Mouse (Mus musculus) embryo, embryonic 10 days (tissue): ENCODE results near the gene Pak3.
"Not testable (repeated sequence)": the region's sequence is repeated elsewhere in the genome, so short reads cannot be mapped to it uniquely, and the experiment has no call there.

Experiments
- DNase-seq: peaks from one replicate; pipeline ENCODE4 v3.0.0-alpha.2; 2015; ENCODE audit warnings: low spot score

Pak3 gene

DNA sequence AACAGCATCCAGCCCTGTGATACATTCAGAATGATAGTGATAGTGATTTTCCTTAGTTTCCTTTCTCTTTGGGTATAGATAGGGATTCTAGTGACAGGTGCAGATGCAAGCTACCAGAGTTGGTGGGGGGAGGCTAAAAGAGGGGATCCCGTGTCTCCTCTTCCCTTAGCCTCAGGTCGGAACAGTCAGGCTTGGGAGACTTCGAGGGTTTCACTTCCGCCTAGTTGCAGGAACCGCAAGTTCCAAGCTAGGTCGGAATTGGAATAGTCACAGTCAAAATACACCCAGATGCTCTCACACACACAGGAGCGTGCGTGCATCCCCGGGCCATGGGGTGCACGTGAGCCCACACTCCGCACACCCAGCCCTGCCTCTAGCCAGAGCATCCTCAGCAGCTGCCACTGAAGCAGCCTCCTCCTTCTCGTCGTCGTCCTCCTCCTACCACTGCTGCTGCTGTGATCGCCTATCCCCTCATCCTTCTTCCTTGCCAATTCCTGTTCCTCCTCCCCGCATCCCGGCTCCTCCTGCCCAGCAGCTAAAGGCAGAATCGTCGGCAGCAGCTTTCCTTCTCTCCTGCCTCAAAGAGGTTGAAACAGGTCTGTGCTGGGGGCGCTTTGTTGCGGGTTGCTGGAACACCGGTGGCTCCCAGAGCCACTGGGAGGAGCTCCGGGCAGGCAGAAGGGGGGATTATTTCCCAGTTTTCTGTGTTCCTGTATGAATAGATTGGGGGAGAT, at the start of gene Pak3:
Gene Pak3 (plus strand): TSS at position 424 of the 734 bp plus-strand sequence.
- DNase-seq = peak; percentile 24

DNA sequence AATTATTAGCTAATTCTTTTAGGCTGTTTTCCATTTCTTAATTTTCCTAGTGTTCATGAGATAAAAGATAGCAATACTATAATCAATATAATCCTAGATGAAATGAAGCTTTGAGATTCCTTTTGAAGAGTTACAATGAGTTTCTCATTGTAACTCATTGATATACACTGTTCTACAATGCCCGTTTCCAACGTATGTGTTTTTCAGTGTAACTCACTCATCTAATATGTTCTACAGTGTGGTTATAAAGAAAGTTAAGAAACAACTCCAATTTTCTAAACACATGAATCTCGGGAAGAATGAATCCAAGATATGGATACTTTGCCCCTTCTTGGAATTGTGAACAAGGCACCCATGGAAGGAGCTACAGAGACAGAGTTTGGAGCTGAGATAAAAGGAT, 35.5 kb upstream of the Pak3 start:
- peak; percentile 100 for DNase-seq

DNA sequence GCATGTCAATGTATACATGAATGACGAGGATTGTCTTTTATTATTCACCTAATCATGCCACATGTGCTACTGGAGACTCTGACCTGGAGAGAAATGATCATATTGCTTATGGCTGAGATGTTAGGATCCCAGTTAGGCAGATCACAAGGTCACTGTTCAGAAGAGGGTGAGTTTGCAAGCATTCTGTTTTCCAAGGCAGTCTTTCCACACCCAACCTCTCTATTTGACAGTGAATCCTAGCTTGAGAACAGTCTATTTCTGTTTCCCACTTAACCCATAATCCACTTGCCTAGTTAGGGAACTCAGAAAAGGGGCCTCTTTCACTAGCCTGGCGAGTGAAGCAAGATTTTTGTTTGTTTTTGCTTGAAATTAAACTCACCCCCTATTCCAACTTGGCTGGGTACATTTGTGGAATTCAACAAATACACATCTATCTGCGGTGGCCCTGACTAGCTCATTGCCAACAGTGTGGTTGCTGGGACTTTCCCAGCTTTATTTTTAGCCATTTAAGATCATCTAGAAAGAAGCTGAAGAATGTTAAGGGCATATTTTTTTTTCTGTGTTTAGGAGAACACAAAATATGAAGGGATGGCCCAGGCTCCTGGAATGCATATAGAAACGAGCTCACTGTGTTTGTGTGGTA, 17.2 kb upstream of the Pak3 start:
- no peak for DNase-seq

DNA sequence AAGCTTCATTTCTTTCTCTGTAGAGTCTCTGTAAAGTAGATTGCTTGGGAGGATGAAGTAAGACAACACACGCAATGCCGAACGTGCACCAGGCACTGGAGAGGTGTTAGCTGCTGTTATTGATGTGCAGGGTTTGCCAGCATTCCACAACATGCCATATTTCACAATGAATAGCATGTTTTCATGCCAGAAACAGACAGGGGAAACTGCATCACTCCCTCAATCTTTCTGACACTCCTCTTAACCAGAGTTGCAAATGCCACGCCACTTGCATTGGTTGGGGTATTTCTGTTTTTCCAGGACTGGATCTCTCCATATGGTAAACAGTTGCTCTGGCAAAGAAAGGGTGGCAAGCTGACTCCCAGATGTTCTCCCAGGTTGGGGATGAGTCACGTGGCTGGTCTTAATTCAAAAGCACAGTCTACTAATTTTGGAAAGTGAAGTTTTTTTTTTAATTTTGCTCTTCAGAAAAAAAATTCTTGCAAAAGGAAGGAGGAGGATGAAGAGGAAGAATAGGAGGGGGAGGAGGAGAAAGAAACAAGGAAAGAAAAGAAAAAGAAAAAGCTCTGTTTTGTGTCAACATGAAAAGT, 16.5 kb upstream of the Pak3 start:
- DNase-seq = no peak

DNA sequence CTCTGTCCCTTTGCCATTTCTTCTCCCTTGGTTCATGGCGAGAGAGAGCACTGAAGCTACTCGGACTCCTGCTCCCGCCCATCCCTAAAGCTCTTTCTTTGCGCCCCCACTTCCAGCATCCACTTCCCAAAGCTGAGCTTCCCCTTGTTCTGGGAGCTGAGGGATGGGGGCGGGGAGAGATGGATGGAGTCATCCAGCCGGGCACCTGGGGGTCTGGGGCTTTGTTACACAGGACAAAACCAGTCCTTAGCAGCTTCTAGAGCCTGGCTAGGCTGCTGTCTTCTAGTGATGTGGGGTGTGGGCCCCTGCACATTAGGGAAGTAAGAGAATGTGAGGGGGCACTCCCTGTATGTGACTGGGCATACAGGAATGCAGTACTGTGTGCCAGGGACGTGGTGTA, 526 bp downstream of the Pak3 start:
- no peak for DNase-seq

DNA sequence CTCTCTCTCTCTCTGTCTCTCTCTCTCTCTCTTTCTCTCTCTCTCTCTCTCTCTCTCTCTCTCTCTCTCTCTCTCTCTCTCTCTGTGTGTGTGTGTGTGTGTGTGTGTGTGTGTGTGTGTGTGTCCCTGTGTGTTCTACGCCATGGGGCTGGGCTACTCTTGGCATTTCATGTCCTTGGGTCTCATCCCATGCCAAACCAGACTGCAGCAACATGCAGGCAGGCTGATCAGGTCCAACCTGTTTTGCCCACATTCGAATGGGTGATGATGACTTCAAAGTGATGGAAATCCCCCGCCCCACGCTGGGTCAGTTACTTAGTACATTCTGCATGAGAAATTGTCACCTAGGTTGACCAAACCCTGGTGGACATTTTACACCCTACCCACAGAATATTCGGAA, 1.1 kb downstream of the Pak3 start:
- not testable (repeated sequence) for DNase-seq

DNA sequence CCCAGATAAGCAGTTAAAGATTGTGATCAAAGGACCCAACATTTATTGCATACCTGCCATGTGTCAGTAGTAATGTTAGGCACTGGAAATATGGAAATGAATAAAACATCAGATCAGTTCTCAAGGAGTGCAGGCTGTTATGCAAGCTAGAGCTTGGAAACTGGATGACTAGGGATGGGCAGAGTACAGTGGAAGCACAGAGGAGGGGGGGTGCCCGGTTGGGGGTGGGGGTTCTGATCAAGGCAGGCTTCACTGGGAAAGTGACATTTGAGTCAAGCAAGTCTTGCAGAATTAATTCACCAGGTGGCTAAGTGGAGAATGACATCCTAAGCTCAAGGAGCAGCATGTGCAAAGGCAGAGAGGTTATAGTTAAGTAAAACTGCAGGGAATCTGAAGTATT, 1.8 kb downstream of the Pak3 start:
- no peak for DNase-seq

DNA sequence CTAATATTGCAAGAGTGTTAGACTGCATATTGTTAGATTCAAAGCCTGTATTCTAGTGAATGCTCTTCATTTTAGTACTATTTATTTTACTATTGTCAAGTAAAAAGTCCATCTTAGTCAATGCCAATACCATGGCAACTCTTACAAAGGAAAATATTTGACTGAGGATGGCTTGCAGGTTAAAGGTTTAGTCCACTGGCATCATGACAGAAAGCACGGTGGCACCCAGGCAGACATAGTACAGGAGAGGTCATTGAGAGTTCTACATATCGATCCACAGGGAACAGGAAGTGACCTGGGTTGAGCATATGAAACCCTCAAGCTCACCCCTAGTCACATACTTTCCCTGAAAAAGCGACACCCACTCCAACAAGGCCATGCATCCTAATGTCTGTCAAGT, 13.9 kb downstream of the Pak3 start:
- no peak for DNase-seq

DNA sequence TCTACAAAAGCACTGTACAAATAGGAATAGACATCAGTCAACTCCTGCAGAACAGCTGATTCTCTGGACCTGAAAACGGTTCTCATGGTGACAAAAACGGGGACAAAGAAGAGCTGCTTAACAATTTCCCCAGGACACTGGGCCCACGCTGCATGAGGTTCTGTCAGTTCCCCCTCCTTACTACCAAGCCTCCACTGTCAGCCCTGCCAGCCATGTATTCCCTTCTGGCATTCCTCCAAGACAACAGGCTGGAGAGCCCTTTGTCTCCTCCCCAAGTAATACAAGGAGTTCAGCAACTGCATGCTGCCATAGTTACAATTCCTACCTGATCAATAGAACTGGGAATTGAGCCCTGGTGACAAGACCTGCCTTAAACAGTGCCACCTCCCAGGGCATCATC, 15.2 kb downstream of the Pak3 start:
- DNase-seq = no peak

DNA sequence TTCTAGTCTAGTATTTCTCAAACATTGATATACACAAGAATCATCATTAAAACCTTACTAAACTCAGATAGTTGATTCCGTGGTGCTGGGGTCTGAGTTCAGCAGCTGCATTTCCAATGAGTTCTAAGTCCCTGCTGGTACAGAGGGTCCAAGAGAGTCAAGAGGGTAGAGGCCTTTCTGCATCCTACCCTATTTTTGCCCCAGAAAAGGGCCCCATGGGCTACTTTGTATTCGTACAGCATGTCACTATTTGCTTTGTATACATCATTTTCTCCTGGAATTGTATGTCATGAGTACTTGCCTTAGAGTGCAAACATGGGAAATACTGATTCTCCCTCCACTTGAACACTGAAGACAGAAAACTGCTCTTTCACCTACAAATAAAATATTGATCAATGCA, 24.4 kb downstream of the Pak3 start:
- DNase-seq = no peak

DNA sequence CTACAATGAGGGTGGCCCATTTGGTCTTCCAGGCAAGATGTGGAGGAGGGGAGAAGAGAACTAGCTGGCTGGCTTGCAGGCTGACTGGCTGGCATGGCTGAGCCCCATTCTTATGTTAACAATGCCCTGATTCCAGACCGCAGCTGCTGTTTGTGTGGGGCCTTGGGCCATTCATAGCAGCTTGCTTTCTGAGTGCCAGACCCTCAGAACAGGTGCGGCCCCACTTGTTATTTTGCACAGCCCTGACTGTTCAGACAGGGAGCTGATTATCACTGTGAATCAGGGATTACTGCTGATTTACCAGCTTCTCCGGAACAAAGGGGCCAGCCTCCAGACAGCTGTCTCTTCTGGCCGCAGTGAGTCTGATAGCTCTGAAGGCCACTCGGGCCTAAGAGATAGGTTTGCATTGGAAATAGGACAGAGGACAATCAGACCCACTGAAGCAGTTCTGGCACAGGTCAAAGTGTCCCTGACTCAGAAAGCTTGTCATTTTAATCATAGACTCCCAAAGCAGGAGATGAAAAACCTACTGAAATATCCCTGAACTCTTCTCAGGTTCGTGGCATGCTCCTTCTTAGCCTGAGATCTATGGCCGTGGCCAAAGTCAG, 24.9 kb downstream of the Pak3 start:
- peak; percentile 41 for DNase-seq

DNA sequence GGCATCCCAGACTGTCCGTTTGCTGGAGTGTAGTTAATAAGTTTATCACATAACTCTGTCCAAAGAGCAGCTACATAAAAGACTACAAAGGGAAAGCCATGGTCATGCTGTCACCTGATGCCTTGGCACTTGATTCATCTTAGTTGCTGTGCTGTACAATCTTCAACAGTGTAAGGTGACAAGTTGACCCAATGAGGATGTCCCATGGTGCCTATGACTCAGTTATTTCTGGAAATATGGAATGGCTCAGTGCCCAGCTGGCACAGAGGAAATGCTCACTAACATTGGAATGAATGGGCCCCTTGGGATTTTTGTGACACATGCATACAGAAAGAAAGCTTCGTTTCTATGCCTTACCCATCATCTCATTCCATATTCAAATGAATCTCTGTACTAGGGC, 55.3 kb downstream of the Pak3 start:
- DNase-seq = no peak

DNA sequence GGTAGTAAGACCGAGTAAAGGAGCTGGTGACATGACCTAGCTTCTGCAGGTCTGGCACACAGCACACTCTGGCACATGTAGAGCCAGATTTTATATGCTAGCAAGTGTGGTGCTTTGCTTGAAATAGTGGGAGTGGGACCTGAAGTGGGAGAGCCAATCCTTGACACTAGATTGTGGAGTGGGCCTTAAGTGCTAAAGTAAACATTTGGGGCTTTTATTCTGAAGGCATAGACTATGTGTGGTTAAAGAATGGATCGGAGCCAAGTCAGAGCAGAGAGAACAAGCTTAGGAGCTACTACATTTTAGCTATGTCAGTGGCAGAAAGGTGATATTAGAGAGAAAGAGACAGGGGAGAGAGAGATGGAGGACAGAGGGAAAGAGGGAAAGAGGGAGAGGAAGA, 61.5 kb downstream of the Pak3 start:
- no peak for DNase-seq

DNA sequence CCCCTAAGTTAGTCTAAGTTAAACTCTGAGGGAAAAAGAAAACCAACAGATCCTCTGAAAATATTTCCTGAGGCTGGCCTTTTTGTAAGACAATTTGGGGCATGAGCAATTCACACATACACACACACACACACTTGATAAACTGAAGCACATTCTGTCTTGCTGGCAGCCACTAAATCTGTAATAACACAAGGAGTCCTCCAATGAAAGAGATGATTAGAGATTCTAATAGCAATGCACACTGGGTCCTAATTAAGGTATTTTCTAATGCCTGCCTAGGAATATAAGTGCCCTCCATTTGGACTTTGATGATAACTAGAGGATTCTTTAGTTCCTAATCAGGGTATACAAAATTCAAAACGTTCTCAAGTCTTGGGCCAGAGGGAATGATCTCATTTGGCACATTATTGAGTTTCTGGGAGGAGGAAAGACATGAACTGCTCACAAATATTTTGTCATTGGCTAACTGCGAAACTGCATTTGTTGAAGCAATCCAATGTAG, 62.1 kb downstream of the Pak3 start:
- no peak for DNase-seq

DNA sequence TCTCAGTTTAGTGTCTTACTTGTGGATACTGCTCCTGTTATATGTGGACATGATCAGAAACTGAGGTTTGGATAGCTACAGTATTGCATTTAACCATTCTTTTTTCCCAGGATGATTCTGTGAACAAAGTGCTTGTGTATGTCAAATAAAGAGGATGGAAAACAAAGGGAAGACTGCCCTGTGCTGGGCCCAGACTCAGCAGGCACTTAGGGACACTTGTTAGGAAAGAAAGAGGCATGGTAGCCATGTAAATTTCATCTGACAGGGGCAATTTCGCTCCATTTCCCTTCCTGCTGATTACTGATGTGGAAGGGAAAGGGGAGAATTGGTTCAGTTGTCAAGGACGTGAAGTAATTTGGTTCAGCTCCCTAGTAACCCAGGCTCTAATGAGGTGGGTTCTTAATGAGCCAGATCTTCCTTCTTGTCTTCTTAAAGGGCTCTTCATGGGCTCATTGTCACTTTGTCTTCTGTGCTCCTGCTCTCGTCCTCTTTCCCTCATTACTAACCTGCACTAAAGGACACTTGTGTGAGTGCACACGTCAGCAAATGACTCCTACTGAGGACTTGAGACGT, 88.6 kb downstream of the Pak3 start:
- peak; percentile 3 for DNase-seq

DNA sequence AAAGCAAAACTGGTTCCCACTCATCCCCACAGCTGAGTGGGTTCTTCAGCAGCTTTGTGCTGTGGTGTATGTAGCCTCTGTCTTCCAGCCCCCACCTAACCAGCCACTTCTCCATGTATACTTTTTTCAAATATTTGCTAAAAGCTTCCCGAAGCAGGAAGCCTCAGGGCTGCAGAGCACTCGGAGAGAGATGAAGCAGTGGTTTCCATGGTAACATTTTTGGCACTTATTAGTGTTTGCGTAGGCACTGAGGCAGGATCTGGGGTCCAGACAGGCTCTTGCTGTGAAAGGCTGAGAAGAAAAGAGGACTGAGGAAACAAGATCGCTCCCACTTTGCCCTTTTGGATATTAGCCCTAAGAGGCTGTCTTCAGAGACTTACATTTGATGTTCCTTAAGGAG, 100.3 kb downstream of the Pak3 start:
- DNase-seq = peak; percentile 5

DNA sequence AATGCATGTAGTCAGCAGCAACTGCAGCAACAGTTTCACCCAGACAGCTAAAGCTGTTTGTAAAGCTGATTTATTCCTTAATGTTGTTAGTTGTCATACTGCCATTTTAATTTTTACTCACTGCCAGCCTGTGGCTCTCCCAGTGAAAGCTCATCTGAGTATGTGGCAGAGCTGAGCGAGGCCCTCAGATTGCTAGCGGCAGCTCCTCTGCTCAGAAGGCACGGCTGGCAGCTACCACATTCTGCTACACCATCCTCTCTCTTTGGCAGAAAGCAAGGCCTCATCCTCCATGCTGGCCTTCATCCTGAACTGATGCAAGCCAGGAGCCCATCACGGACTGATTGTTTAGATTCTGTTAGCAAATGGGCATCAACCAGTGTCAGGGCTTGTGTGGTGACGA, 109.4 kb downstream of the Pak3 start:
- DNase-seq = no peak

DNA sequence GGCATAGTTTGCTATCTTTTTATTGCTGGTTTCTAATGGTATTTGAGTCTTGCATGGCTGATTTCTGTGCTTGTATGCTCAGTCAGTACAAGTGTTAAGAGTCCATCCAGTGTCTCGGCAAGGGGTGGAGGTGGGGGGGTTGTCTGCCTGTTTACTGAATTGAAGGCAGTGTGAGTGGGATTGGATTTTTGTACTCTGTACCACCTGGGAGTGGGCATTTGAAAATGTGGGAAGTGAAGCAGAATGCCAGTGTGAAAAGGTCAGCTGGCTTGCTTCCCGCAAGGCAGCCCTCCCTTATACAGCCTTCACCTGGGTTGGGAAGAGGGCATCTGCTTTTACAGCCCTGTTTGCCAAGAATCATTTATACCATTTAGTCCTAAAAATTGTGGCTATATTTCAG, 125.5 kb downstream of the Pak3 start:
- DNase-seq = no peak

DNA sequence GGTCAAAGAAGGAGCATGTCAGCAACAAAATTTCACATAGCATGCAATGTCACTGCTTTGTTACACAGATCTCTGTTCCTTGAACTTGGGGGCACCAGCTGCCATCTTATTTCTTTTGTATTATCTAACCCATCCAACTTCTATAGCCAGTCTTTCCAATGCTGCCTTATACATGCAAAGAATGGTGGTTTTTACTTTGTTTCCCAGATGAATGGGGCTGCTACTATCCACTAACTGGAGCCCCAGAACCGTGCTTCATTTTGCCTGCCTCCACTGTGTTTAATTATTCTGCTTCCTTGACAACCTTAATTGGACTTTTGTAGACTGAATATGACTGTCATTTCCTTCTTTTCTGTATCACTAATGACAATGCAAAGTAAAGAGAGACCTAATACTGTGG, 126.4 kb downstream of the Pak3 start:
- DNase-seq = no peak

DNA sequence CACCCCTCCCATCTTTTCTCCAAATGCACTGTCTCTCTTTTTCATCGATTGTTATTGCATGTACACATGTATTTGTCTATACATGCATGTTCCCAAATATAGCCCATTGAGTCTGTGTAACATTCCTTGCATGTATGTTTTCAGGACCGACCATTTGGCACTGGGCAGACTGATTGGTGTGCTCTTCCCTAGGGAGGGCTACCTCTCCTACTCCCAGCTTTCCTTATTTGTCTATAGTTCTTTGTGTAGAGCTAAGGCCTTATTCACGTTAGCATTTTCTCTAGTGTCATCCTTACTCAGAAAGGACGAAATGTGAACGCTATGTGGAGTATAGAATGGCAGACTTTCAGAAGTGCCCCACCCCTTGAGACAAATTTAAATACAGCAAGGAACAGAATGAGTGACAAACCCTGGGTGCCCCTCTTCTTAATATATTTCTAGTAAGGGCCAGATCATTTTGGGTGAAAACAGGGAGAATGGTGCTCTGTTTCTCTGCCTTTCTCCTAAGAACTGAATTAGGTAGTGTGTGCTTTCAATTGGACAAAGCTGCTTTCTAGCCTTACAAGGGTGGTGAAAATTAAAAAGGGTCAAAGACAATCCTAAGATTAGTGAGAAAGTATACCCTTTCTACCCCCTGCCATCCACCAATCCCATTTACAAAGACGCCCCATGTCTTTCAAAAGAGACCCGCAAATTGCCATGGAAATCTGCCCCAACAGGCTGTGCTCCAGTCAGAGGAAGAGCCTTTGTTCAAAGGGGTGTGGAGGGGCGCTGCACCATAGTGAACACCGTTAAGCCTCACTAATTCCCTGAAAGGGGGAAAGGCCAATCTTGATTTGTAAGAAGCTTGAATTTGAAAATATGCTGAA, 136.2 kb downstream of the Pak3 start:
- peak; percentile 11 for DNase-seq

DNA sequence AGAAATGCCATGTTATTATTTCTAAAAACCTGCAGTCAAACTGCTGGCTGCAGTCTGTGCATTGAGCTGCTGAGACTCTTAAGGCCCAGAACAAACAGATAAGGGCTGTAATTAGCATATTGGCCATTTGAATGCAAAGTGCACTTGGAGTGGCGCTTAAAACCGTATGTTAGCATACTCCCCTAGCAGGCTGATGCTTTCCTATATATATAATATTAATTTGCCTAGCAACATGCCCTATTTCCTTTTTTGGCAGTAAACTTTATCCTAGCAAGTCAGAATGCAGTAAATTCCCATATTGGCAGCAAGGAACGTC, 136.7 kb downstream of the Pak3 start:
- DNase-seq = no peak
